Mouse (Mus musculus) G1E (cell line): ENCODE results near the gene Frmd5. TPM values are rescaled to one million over a fixed set of nuclear protein-coding genes. Genes with fewer than 3 reads are reported as not detected.
"Not testable (repeated sequence)": the region's sequence is repeated elsewhere in the genome, so short reads cannot be mapped to it uniquely, and the experiment has no call there.

ENCODE experiments used
- ATAC-seq: 2 replicates; pipeline ENCODE4 v1.8.0; 2016; ENCODE audit warnings: mild to moderate bottlenecking; ENCODE audit not compliant: insufficient number of reproducible peaks, poor library complexity, low FRiP score, severe bottlenecking; ENCODE audit errors: extremely low read depth
- DNase-seq: peaks from one replicate; pipeline ENCODE4 v3.0.0; 2012; ENCODE audit warnings: low spot score
- H3K27me3 ChIP-seq: 2 replicates; pipeline ENCODE4 v1.6.1; 2012; ENCODE audit warnings: mild to moderate bottlenecking, low read length, inconsistent platforms; ENCODE audit not compliant: insufficient read depth
- H3K36me3 ChIP-seq: replicated peaks from 2 replicates; pipeline ENCODE3; 2012; ENCODE audit warnings: mild to moderate bottlenecking, inconsistent platforms
- H3K4me1 ChIP-seq: 2 replicates; pipeline ENCODE4 v1.6.1; 2012; ENCODE audit warnings: low read depth, low read length, inconsistent platforms, mixed read lengths; ENCODE audit not compliant: insufficient read depth
- H3K4me3 ChIP-seq: 2 replicates; pipeline ENCODE4 v1.5.1; 2012; ENCODE audit warnings: low read depth, mild to moderate bottlenecking, inconsistent platforms, low read length, moderate library complexity, mixed read lengths
- H3K9me3 ChIP-seq: replicated peaks from 2 replicates; pipeline ENCODE4 v1.6.1; 2012; ENCODE audit warnings: inconsistent platforms
- CTCF ChIP-seq: IDR thresholded peaks from 2 replicates; pipeline ENCODE4 v1.5.1; 2012; ENCODE audit warnings: low read depth, low read length, inconsistent platforms, mixed read lengths
- GATA1 ChIP-seq: IDR thresholded peaks from 2 replicates; pipeline ENCODE4 v1.6.1; 2012; ENCODE audit warnings: borderline replicate concordance, low read length, inconsistent platforms, mixed read lengths
- GATA2 ChIP-seq: IDR thresholded peaks from 2 replicates; pipeline ENCODE4 v1.6.1; 2012; ENCODE audit warnings: low read depth, low read length, inconsistent platforms, borderline replicate concordance
- POLR2AphosphoS5 ChIP-seq: IDR thresholded peaks from 2 replicates; pipeline ENCODE4 v1.6.1; 2012; ENCODE audit warnings: low read depth, low read length, inconsistent platforms; ENCODE audit not compliant: insufficient replicate concordance
- TAL1 ChIP-seq: conservative IDR thresholded peaks from 2 replicates; pipeline ENCODE4 v1.6.1; 2012; ENCODE audit warnings: low read depth, low read length, inconsistent platforms, mixed read lengths
- polyA plus RNA-seq: library from polyadenylated mRNA; stranded (reverse); fragments of >175 nt; gene quantifications from 2 replicates; pipeline ENCODE4 v1.2.3, GENCODE M21; 2012
- total RNA-seq, 2 experiments: library from RNA; stranded (forward) in 1 of 2; stranded (reverse) in 1 of 2; fragments of 200-1000 nt in 1 of 2; fragments of >200 nt in 1 of 2; fragmentation: Nextera tagmentation in 1 of 2; gene quantifications; 2 replicates each; pipeline ENCODE4 v1.2.3; 2014 to 2017

The Frmd5 gene
- total and polyA plus RNA-seq, 3 experiments = 12.8 to 79.4 (median 20.6) TPM

DNA sequence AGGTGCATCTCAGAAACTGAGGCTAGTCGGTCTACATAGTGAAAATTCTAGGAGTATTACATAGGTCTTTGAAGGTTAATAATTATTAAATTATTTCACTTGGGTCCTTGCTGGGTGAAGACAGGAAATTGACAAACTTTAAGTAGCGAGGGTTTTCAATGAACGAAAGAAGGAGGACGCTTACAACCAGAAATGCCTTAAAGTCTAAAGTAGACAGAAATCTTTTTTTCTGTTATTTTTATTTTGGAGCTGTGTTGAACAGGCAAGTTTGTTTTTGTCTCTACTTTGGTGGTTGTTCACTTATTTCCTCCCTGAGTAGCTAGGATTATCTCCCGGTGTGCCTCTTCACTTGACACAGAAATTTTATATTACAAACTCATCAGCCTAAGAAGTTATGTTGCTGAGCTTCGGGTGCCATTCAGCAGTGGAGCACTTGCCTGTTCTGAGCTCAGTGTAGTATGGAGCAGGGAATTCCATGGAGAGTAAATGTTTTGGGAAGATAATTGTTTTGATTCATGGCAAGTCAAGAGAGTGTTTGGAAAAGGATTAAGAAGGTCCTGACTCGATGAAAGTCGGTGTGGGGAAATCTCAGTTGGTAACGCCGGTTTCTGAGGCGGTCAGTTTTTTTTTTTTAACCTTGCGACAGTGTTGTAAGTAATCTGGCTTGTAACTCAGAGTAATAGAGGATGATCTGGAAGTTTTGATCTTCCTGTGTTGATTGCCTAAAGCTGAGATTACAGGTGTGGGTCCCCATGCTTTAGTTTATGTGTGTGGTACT is 299.5 kb downstream of the Frmd5 start:
- peaks cover 46% of the 10 kb centered on the region for H3K36me3 ChIP-seq

GRCm38 (mm10) chr2:121505942-121506882 is 300.7 kb downstream of the Frmd5 start, which contains the start of the genes Mfap1a and Wdr76:
Gene Mfap1a, minus strand, starts transcription at chr2:121506665.
Gene Wdr76, plus strand, starts transcription at chr2:121506723.
- peak within 1 kb of the TSS; percentile 75 for H3K4me3 ChIP-seq
- DNase-seq (peak; percentile 75), ATAC-seq (peak; percentile 87)
- peaks cover 38% of the 10 kb centered on the region for H3K36me3 ChIP-seq
- not testable (repeated sequence) for H3K9me3 ChIP-seq, H3K27me3 ChIP-seq
- peaks cover 33% of the 10 kb centered on the region for H3K4me1 ChIP-seq

More for the DNA sequence above, 299.5 kb downstream of the Frmd5 start:
- peak overlapping the region; percentile 75 for H3K4me3 ChIP-seq
- ATAC-seq (no peak), DNase-seq (no peak)
- no peaks in the 10 kb centered on the region for H3K9me3 ChIP-seq
- no peaks in the 10 kb centered on the region for H3K27me3 ChIP-seq
- H3K4me1 ChIP-seq = peaks cover 37% of the 10 kb centered on the region
- no peak for TF ChIP-seq GATA1
- no peak for TF ChIP-seq GATA2
- TF ChIP-seq TAL1 = no peak
- no peak for TF ChIP-seq CTCF
- no peak for TF ChIP-seq POLR2AphosphoS5

- H3K4me3 ChIP-seq, ATAC-seq, H3K4me1 ChIP-seq, H3K9me3 ChIP-seq, DNase-seq, H3K27me3 ChIP-seq: not testable (repeated sequence)
- peaks cover 11% of the 10 kb centered on the region for H3K36me3 ChIP-seq
Measured at GRCm38 (mm10) chr2:121501550-121501949, 305.3 kb downstream of the Frmd5 start.

Other genes starting within 250 kb of the Frmd5 start
- gene Casc4, start 59.9 kb upstream of the Frmd5 start, total RNA-seq (2014; fragmentation: Nextera tagmentation) = 51.8 and 75.4 TPM in 2 replicates
- 34.2 and 38.6 TPM in 2 replicates for gene Casc4, start 59.9 kb upstream of the Frmd5 start, total RNA-seq (2017)
- gene Casc4, start 59.9 kb upstream of the Frmd5 start, polyA plus RNA-seq = 14.3 and 16.9 TPM in 2 replicates
- 107 and 137 TPM in 2 replicates for gene Ctdspl2, start 148.9 kb upstream of the Frmd5 start, total RNA-seq (2014; fragmentation: Nextera tagmentation)
- 75.4 and 79.1 TPM in 2 replicates for gene Ctdspl2, start 148.9 kb upstream of the Frmd5 start, total RNA-seq (2017)
- 3.7 and 5.3 TPM in 2 replicates for gene Ctdspl2, start 148.9 kb upstream of the Frmd5 start, polyA plus RNA-seq
- gene Mageb3, start 149.0 kb upstream of the Frmd5 start, total RNA-seq (2014; fragmentation: Nextera tagmentation) = not detected in 2 replicates
- gene Mageb3, start 149.0 kb upstream of the Frmd5 start, total RNA-seq (2017) = 0.27 and 0.29 TPM in 2 replicates
- 0.03 TPM in 1 of 2 replicates, not detected in the other for gene Mageb3, start 149.0 kb upstream of the Frmd5 start, polyA plus RNA-seq
- gene Eif3j1, start 221.5 kb upstream of the Frmd5 start, total RNA-seq (2014; fragmentation: Nextera tagmentation) = 23.0 and 27.0 TPM in 2 replicates
- 8.4 and 9.5 TPM in 2 replicates for gene Eif3j1, start 221.5 kb upstream of the Frmd5 start, total RNA-seq (2017)
- 35.5 and 95.2 TPM in 2 replicates for gene Eif3j1, start 221.5 kb upstream of the Frmd5 start, polyA plus RNA-seq